Mouse (Mus musculus) heart, postnatal 0 days (tissue): ENCODE measurements at regions not wholly inside any gene's neighbourhood (a gene's known extent, or its start where the extent isn't known, plus 50 kb on each side); places are given as distances from the start of the nearest gene placed in this dataset.

Experiments
- ATAC-seq: fragments of 200-750 bp; cut with Nextera tagmentation; 2 replicates; pipeline ENCODE4 v1.8.0; 2017; ENCODE audit warnings: low read depth, moderate number of reproducible peaks, moderate library complexity; ENCODE audit not compliant: insufficient read depth
- DNase-seq: peaks from one replicate; pipeline ENCODE4 v3.0.0-alpha.2; 2016; ENCODE audit warnings: low spot score
- H3K27ac ChIP-seq: fragments of 300-500 bp; sonication (generic); 2 replicates; pipeline ENCODE4 v1.5.1; 2014; ENCODE audit warnings: low read depth, mild to moderate bottlenecking
- H3K27me3 ChIP-seq: fragments of 300-500 bp; sonication (generic); 2 replicates; pipeline ENCODE4 v1.6.1; 2014; ENCODE audit warnings: low read length, mixed read lengths; ENCODE audit not compliant: control insufficient read depth, insufficient read depth
- H3K36me3 ChIP-seq: fragments of 300-500 bp; sonication (generic); replicated peaks from 2 replicates; pipeline ENCODE4 v1.6.1; 2014; ENCODE audit warnings: low read length, mixed read lengths; ENCODE audit not compliant: control insufficient read depth, insufficient read depth
- H3K4me1 ChIP-seq: fragments of 300-500 bp; sonication (generic); 2 replicates; pipeline ENCODE4 v1.6.1; 2014; ENCODE audit warnings: antibody characterized with exemption; ENCODE audit not compliant: control insufficient read depth, insufficient read depth
- H3K4me2 ChIP-seq: fragments of 300-500 bp; sonication (generic); 2 replicates; pipeline ENCODE4 v1.6.1; 2014; ENCODE audit warnings: low read depth, mild to moderate bottlenecking, low read length, moderate library complexity
- H3K4me3 ChIP-seq: fragments of 300-500 bp; sonication (generic); 2 replicates; pipeline ENCODE4 v1.5.1; 2014; ENCODE audit warnings: low read depth, low read length
- H3K9ac ChIP-seq: fragments of 300-500 bp; sonication (generic); replicated peaks from 2 replicates; pipeline ENCODE4 v1.6.1; 2014; ENCODE audit warnings: low read depth, low read length, mixed read lengths
- H3K9me3 ChIP-seq: fragments of 300-500 bp; sonication (generic); replicated peaks from 2 replicates; pipeline ENCODE4 v1.6.1; 2016; ENCODE audit warnings: low read length; ENCODE audit not compliant: control insufficient read depth
- CTCF ChIP-seq: IDR thresholded peaks from 2 replicates; pipeline ENCODE4 v1.5.1; 2016; ENCODE audit warnings: antibody characterized with exemption, control low read depth, low read depth
- EP300 ChIP-seq: IDR thresholded peaks from 2 replicates; pipeline ENCODE4 v1.6.1; 2016; ENCODE audit warnings: antibody characterized with exemption, low read depth
- WGBS: fragments of 180-500 bp; shearing (Covaris S2); extraction: QIAGEN DNeasy Blood & Tissue Kit; methylation state at CpG from one replicate; pipeline ENCODE4 v1.1.7; 2014; 5-methylcytosine and 5-hydroxymethylcytosine counted together

DNA sequence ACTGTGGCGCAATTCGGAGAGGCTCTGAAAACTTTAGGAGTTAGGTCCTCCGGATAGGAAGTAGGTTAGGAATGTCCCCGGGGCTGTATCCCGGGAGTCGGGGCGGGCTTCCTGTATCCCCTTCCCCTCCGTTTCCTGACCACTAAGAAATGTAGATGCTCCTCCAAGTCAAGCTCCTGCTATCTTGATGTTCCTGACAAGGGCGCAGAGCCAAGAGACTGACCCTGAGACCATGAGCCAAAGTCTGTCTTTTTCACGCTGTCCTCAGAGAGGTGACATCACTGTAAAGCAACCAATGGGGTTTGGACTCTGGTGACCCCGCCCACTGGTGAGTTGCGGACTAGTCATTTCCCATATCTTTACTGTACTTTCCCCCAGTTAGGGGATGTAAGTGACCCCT lies 51.8 kb upstream of the Rgma start:
- no peak overlapping the region for H3K9ac ChIP-seq
- H3K4me1 ChIP-seq = peaks cover 32% of the 10 kb centered on the region
- ATAC-seq (peak; percentile 35; the same call in 1 of the 2 replicates), DNase-seq (peak; percentile 26)
- WGBS = 22% methylated on average over 12 of the region's 12 CpGs
- H3K36me3 ChIP-seq = no peaks in the 10 kb centered on the region
- no peak for TF ChIP-seq CTCF
- TF ChIP-seq EP300 = no peak
- H3K4me2 ChIP-seq = peak overlapping the region; percentile 54
- peak overlapping the region; percentile 24 for H3K4me3 ChIP-seq
- H3K27me3 ChIP-seq = no peaks in the 10 kb centered on the region
- H3K27ac ChIP-seq = no peak overlapping the region
- no peaks in the 10 kb centered on the region for H3K9me3 ChIP-seq

DNA sequence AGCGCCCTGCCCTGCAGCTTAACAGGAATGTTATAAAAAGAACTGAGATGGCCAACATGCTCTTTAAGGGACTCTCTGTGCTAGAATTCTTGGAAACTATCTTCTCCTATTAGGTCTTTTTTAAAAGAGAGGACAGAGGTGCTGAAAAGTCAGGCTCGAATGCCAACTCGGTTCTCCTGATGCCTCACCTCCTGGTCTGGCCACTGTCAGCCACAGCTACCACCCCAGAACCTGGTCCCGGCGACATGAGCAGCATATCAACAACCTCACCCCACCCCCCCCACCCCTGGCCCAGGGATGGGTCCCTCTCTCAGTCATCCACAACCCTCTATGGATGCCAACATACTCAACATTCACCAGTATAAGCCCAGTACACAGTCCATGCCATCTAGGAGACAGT lies 49.8 kb upstream of the Rgma start:
- no peak overlapping the region for H3K9ac ChIP-seq
- 43% methylated on average over 5 of the region's 5 CpGs for WGBS
- 0 out of 2 replicates have a peak, but pooled peaks cover 3% of the 10 kb centered on the region for H3K27me3 ChIP-seq
- no peak overlapping the region for H3K4me3 ChIP-seq
- H3K9me3 ChIP-seq = no peaks in the 10 kb centered on the region
- no peak overlapping the region for H3K4me2 ChIP-seq
- TF ChIP-seq CTCF (no peak), EP300 (no peak)
- no peaks in the 10 kb centered on the region for H3K36me3 ChIP-seq
- DNase-seq (no peak), ATAC-seq (peak; percentile 62)
- peaks cover 34% of the 10 kb centered on the region for H3K4me1 ChIP-seq
- H3K27ac ChIP-seq = no peak overlapping the region
